ENCODE assay signal across 9 mouse cellular contexts in genomic region chr17:49562701-49563415, GRCm38 (mm10). TPM values are rescaled to one million over a fixed set of nuclear protein-coding genes. Genes with fewer than 3 reads are reported as not detected.
A peak's percentile ranks its signal among the peaks of the same experiment; 100 is the strongest.
DNase-seq lines count a peak whose midpoint lies in the region; ATAC-seq lines count a peak whose summit lies in the region.
"Had no signal": no experiment of that assay in that cellular context is flagged by ENCODE, and none has a peak within 500 bp of the region (broad histone marks: within the 10 kb centered on the region; RNA-seq: fewer than 3 reads in every experiment).

No protein-coding gene starts in this region.

- intact Hi-C loops in left cerebral cortex, postnatal 4 days (cut with DNase I) = no loop called here

- H3K9me3 ChIP-seq in heart, embryonic 12.5 days (replicated peaks) = no peaks in the 10 kb centered on the region
- H3K9me3 ChIP-seq in embryonic facial prominence, embryonic 11.5 days (replicated peaks; ENCODE audit: control insufficient read depth, low read length) = no peaks in the 10 kb centered on the region
- H3K9me3 ChIP-seq in hindbrain, embryonic 16.5 days (ENCODE audit: control insufficient read depth, low read length) = no peaks in the 10 kb centered on the region
- H3K9me3 ChIP-seq in midbrain, embryonic 15.5 days = no peaks in the 10 kb centered on the region
- H3K9me3 ChIP-seq: liver, embryonic 15.5 days had no signal

- H3K27ac ChIP-seq in heart, embryonic 12.5 days (ENCODE audit: poor library complexity, severe bottlenecking) = peak overlapping the region; percentile 70; the same call in 1 of the 2 replicates
- peak overlapping the region; percentile 79 for H3K27ac ChIP-seq in embryonic facial prominence, embryonic 11.5 days (replicated peaks; ENCODE audit: low read depth, low read length)
- H3K27ac ChIP-seq in hindbrain, embryonic 16.5 days (ENCODE audit: low read depth, low read length) = no peak overlapping the region
- no peak overlapping the region for H3K27ac ChIP-seq in midbrain, embryonic 15.5 days
- H3K27ac ChIP-seq: liver, embryonic 15.5 days had no signal

- H3K36me3 ChIP-seq in heart, embryonic 12.5 days = no peaks in the 10 kb centered on the region
- H3K36me3 ChIP-seq in embryonic facial prominence, embryonic 11.5 days (replicated peaks; ENCODE audit: control insufficient read depth, insufficient read depth, low read depth, low read length) = no peaks in the 10 kb centered on the region
- H3K36me3 ChIP-seq in hindbrain, embryonic 16.5 days (ENCODE audit: control insufficient read depth, insufficient read depth, low read length) = no peaks in the 10 kb centered on the region
- H3K36me3 ChIP-seq in midbrain, embryonic 15.5 days (replicated peaks) = no peaks in the 10 kb centered on the region
- H3K36me3 ChIP-seq: liver, embryonic 15.5 days had no signal

- no peaks in the 10 kb centered on the region for H3K27me3 ChIP-seq in heart, embryonic 12.5 days (replicated peaks)
- H3K27me3 ChIP-seq in embryonic facial prominence, embryonic 11.5 days (ENCODE audit: control insufficient read depth, insufficient read depth, low read length) = no peaks in the 10 kb centered on the region
- H3K27me3 ChIP-seq in hindbrain, embryonic 16.5 days (replicated peaks; ENCODE audit: control insufficient read depth, insufficient read depth, low read length) = peaks cover 10% of the 10 kb centered on the region
- H3K27me3 ChIP-seq in midbrain, embryonic 15.5 days (replicated peaks) = peaks cover 15% of the 10 kb centered on the region; the same call in 1 of the 2 replicates

- WGBS in heart, embryonic 12.5 days = 23% methylated on average over 5 of the region's 5 CpGs
- 16% methylated on average over 5 of the region's 5 CpGs for WGBS in embryonic facial prominence, embryonic 11.5 days
- WGBS in hindbrain, embryonic 16.5 days = 32% methylated on average over 4 of the region's 5 CpGs
- WGBS in midbrain, embryonic 15.5 days = 42% methylated on average over 5 of the region's 5 CpGs

- DNase-seq in heart, adult 9 months (ENCODE audit: low spot score in 2 of 2) = no peak
- DNase-seq in embryonic facial prominence, embryonic 11.5 days (ENCODE audit: low spot score) = peak; percentile 74
- DNase-seq in spleen, postnatal 14 days (ENCODE audit: low spot score in 2 of 2) = no peak
- no peak for DNase-seq in left cerebral cortex, postnatal 4 days

- no peak for ATAC-seq in heart, embryonic 12.5 days (ENCODE audit: insufficient number of reproducible peaks, low FRiP score)
- ATAC-seq in embryonic facial prominence, embryonic 11.5 days (replicated peaks; ENCODE audit: insufficient number of reproducible peaks, low FRiP score, low TSS enrichment, low read depth) = 0 out of 2 replicates have a peak, but pooled peaks have one; percentile 15
- no peak for ATAC-seq in hindbrain, embryonic 16.5 days
- no peak for ATAC-seq in midbrain, embryonic 15.5 days (replicated peaks)
- no peak for ATAC-seq in monocyte, adult 5-6 weeks (replicated peaks; ENCODE audit: insufficient number of reproducible peaks, low FRiP score, low TSS enrichment, poor library complexity, severe bottlenecking)

- peak overlapping the region; percentile 75 for H3K9ac ChIP-seq in heart, embryonic 12.5 days
- H3K9ac ChIP-seq in embryonic facial prominence, embryonic 11.5 days (replicated peaks; ENCODE audit: low read length) = peak overlapping the region; percentile 78
- H3K9ac ChIP-seq in hindbrain, embryonic 16.5 days (ENCODE audit: low read depth, low read length) = peak overlapping the region; percentile 54
- no peak overlapping the region for H3K9ac ChIP-seq in midbrain, embryonic 15.5 days
- H3K9ac ChIP-seq: liver, embryonic 15.5 days had no signal

- peak overlapping the region; percentile 91 for H3K4me2 ChIP-seq in heart, embryonic 12.5 days
- peak overlapping the region; percentile 47 for H3K4me2 ChIP-seq in embryonic facial prominence, embryonic 11.5 days (ENCODE audit: low read depth, low read length)
- peak overlapping the region; percentile 82 for H3K4me2 ChIP-seq in hindbrain, embryonic 16.5 days (ENCODE audit: low read length)
- H3K4me2 ChIP-seq in midbrain, embryonic 15.5 days = peak overlapping the region; percentile 69

- peak overlapping the region; percentile 55 for H3K4me3 ChIP-seq in heart, embryonic 12.5 days
- peak overlapping the region; percentile 54 for H3K4me3 ChIP-seq in embryonic facial prominence, embryonic 11.5 days (ENCODE audit: low read depth, low read length)
- H3K4me3 ChIP-seq in hindbrain, embryonic 16.5 days (ENCODE audit: low read length) = peak overlapping the region; percentile 47
- peak overlapping the region; percentile 36 for H3K4me3 ChIP-seq in midbrain, embryonic 15.5 days

- H3K4me1 ChIP-seq in heart, embryonic 12.5 days (replicated peaks) = peaks cover 15% of the 10 kb centered on the region
- H3K4me1 ChIP-seq in embryonic facial prominence, embryonic 11.5 days (ENCODE audit: control insufficient read depth, insufficient read depth, low read length) = no peaks in the 10 kb centered on the region; the same call in 1 of the 2 replicates
- peaks cover 13% of the 10 kb centered on the region for H3K4me1 ChIP-seq in hindbrain, embryonic 16.5 days (ENCODE audit: control insufficient read depth, insufficient read depth, low read depth, low read length)
- peaks cover 12% of the 10 kb centered on the region for H3K4me1 ChIP-seq in midbrain, embryonic 15.5 days
- H3K4me1 ChIP-seq: liver, embryonic 15.5 days had no signal

RNA-seq across cellular contexts. Expression of gene Daam2, which starts 1.3 kb away (rescaled TPM):
- polyA plus RNA-seq in heart, embryonic 12.5 days (2016; fragmentation: Nextera tagmentation; extraction: Ambion mirVana) = 4.1 and 5.3 TPM in 2 replicates
- polyA plus RNA-seq in embryonic facial prominence, embryonic 11.5 days (2014; fragmentation: Nextera tagmentation; extraction: Ambion mirVana) = 7.0 TPM in 2 replicates
- polyA plus RNA-seq in hindbrain, embryonic 16.5 days (2015; fragmentation: Nextera tagmentation; extraction: Ambion mirVana) = 2.1 and 2.4 TPM in 2 replicates
- polyA plus RNA-seq in midbrain, embryonic 15.5 days (2015; fragmentation: Nextera tagmentation; extraction: Ambion mirVana) = 2.0 and 2.1 TPM in 2 replicates
- 10 to 100 TPM; 14.0 to 15.8 TPM for total RNA-seq in left cerebral cortex, postnatal 4 days (2021)
- 0.10 to 0.21 TPM (median 0.19 TPM) in 3 replicates for total RNA-seq in monocyte, adult 5-6 weeks (2017)

RNA-seq across cellular contexts. Expression of gene Kif6, which starts 52.1 kb away (rescaled TPM):
- 1.4 and 2.5 TPM in 2 replicates for polyA plus RNA-seq in heart, embryonic 12.5 days (2016; fragmentation: Nextera tagmentation; extraction: Ambion mirVana)
- polyA plus RNA-seq in embryonic facial prominence, embryonic 11.5 days (2014; fragmentation: Nextera tagmentation; extraction: Ambion mirVana) = 1.9 and 3.1 TPM in 2 replicates
- 2.0 and 2.9 TPM in 2 replicates for polyA plus RNA-seq in hindbrain, embryonic 16.5 days (2015; fragmentation: Nextera tagmentation; extraction: Ambion mirVana)
- 2.3 and 2.8 TPM in 2 replicates for polyA plus RNA-seq in midbrain, embryonic 15.5 days (2015; fragmentation: Nextera tagmentation; extraction: Ambion mirVana)
- 1 to 10 TPM; 1.6 to 2.3 TPM for total RNA-seq in left cerebral cortex, postnatal 4 days (2021)
- not detected in 3 replicates for total RNA-seq in monocyte, adult 5-6 weeks (2017)

Comparison
In these comparisons a context has a peak if more than half of its experiments do, and no peak if none do; other contexts are left out.
1. H3K27ac ChIP-seq: peak in heart, embryonic 12.5 days (single experiment) and embryonic facial prominence, embryonic 11.5 days (single experiment); none in hindbrain, embryonic 16.5 days (single experiment) and midbrain, embryonic 15.5 days (single experiment).
2. Peak in every context shown above with its lines, with median percentiles within 50 percentile points of each other: H3K4me2 ChIP-seq and H3K4me3 ChIP-seq.